Comparison of ENCODE assay signal across 11 mouse cellular contexts in the genomic region with DNA sequence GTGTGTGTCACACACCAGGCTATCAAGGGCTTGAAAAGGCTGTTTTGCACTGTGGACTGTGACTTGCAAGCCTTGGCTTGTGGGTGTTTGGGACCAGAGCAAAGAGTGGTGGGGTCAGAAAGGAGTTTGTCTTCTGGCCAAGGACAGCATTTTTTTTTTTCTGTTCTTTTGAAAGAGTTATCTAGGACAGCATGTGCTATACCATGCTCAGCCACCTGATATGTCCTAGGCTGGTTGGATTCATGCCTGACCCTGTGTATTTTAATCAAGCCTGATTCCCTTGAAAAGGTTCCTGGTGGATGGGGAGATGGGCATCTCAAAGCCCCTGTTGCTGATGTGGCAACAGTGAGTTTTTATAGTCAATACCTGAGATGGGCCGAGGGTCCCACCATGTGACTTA.
DNase-seq lines count a peak whose midpoint lies in the region; TF ChIP-seq lines count a peak whose summit lies in the region.
"Had no signal": no experiment of that assay in that cellular context is flagged by ENCODE, and none has a peak within 500 bp of the region (broad histone marks: within the 10 kb centered on the region; RNA-seq: fewer than 3 reads in every experiment).

No protein-coding gene starts in this region.

- intact Hi-C loops in heart, adult 2 months (cut with DNase I), result loop anchor here (5.0 kb wide), 1 partner anchor 254 kb away; no protein-coding TSS in a partner anchor

- no peaks in the 10 kb centered on the region for H3K27me3 ChIP-seq in heart, adult 2 months (ENCODE audit: control insufficient read depth, insufficient read depth, low read length)
- no peaks in the 10 kb centered on the region for H3K27me3 ChIP-seq in testis, adult 2 months (ENCODE audit: control insufficient read depth, insufficient read depth, low read length)
- H3K27me3 ChIP-seq in limb, embryonic 10.5 days (ENCODE audit: low read depth, poor library complexity, severe bottlenecking), result no peaks in the 10 kb centered on the region
- H3K27me3 ChIP-seq: limb, embryonic 12.5 days had no signal

- DNase-seq in heart, adult 2 months, result no peak
- DNase-seq in heart, adult 9 months (ENCODE audit: low spot score in 2 of 2), result no peak
- DNase-seq in testis, postnatal 10 days (ENCODE audit: low spot score), result no peak
- no peak for DNase-seq in limb, embryonic 10.5 days (ENCODE audit: low spot score)
- DNase-seq in urinary bladder, postnatal 25 days (ENCODE audit: low spot score), result no peak
- DNase-seq in kidney, postnatal 10 days, result no peak
- DNase-seq: kidney, adult 8-10 months; thymus, postnatal 4 days had no signal

- no peak for TF ChIP-seq CTCF in heart, adult 2 months (IDR thresholded peaks at IDR 0.05)
- TF ChIP-seq CTCF in testis, adult 2 months (IDR thresholded peaks at IDR 0.05; ENCODE audit: control insufficient read depth, insufficient read depth, insufficient replicate concordance, low read depth, low read length), result no peak

- H3K4me3 ChIP-seq in heart, adult 2 months, result no peak overlapping the region
- no peak overlapping the region for H3K4me3 ChIP-seq in testis, adult 2 months (ENCODE audit: control insufficient read depth, low read depth, low read length)
- no peak overlapping the region for H3K4me3 ChIP-seq in limb, embryonic 10.5 days
- H3K4me3 ChIP-seq: limb, embryonic 12.5 days; myocyte had no signal

- no peak overlapping the region for H3K9ac ChIP-seq in heart, adult 2 months (ENCODE audit: low read depth, low read length)
- H3K9ac ChIP-seq: limb, embryonic 12.5 days had no signal

- no peak for TF ChIP-seq EP300 in heart, adult 2 months (IDR thresholded peaks at IDR 0.05; ENCODE audit: insufficient read depth, low read depth, low read length)

- H3K4me1 ChIP-seq in heart, adult 2 months (ENCODE audit: control insufficient read depth, insufficient read depth, low read length), result peaks cover 11% of the 10 kb centered on the region
- peaks cover 9% of the 10 kb centered on the region for H3K4me1 ChIP-seq in testis, adult 2 months (ENCODE audit: control insufficient read depth, insufficient read depth, low read length)
- peaks cover 47% of the 10 kb centered on the region for H3K4me1 ChIP-seq in limb, embryonic 10.5 days

- no peaks in the 10 kb centered on the region for H3K79me2 ChIP-seq in heart, adult 2 months (replicated peaks; ENCODE audit: control insufficient read depth, insufficient read depth, low read length)

- WGBS in heart, adult 2 months, result 94% methylated on average over 1 of the region's 1 CpGs
- WGBS in limb, embryonic 10.5 days, result 95% methylated on average over 1 of the region's 1 CpGs

- no peaks in the 10 kb centered on the region for H3K9me3 ChIP-seq in limb, embryonic 10.5 days (replicated peaks)
- H3K9me3 ChIP-seq: limb, embryonic 12.5 days had no signal

- peak overlapping the region; percentile 11; the same call in 1 of the 2 replicates for H3K27ac ChIP-seq in heart, adult 2 months
- peak overlapping the region; percentile 89 for H3K27ac ChIP-seq in testis, adult 2 months (ENCODE audit: control insufficient read depth, insufficient read depth, low read depth, low read length)
- peak overlapping the region; percentile 71 for H3K27ac ChIP-seq in limb, embryonic 10.5 days

- 0 out of 2 replicates have a peak, but pooled peaks cover 1% of the 10 kb centered on the region for H3K36me3 ChIP-seq in heart, adult 2 months (ENCODE audit: control insufficient read depth, insufficient read depth, low read length)
- H3K36me3 ChIP-seq in testis, adult 2 months (ENCODE audit: control insufficient read depth, insufficient read depth, low read length), result no peaks in the 10 kb centered on the region
- no peaks in the 10 kb centered on the region for H3K36me3 ChIP-seq in limb, embryonic 10.5 days
- H3K36me3 ChIP-seq: limb, embryonic 12.5 days had no signal

- TF ChIP-seq POLR2A in heart, adult 2 months (IDR thresholded peaks at IDR 0.05; ENCODE audit: insufficient read depth, low read depth, low read length), result no peak
- TF ChIP-seq POLR2A in testis, adult 2 months (IDR thresholded peaks at IDR 0.05; ENCODE audit: control insufficient read depth, low read depth, low read length), result no peak

Comparison
In these comparisons a context has a peak if more than half of its experiments do, and no peak if none do; other contexts are left out.
1. H3K27ac ChIP-seq: peak in every context shown above with its lines; median percentile 89 in testis, adult 2 months; 71 in limb, embryonic 10.5 days; 11 in heart, adult 2 months.